ENCODE assay signal across 16 mouse cellular contexts in genomic region chr5:129929924-129930855, GRCm38 (mm10). TPM values are rescaled to one million over a fixed set of nuclear protein-coding genes. Genes with fewer than 3 reads are reported as not detected.
DNase-seq lines count a peak whose midpoint lies in the region; TF ChIP-seq lines count a peak whose summit lies in the region.
"Had no signal": no experiment of that assay in that cellular context is flagged by ENCODE, and none has a peak within 500 bp of the region (broad histone marks: within the 10 kb centered on the region; RNA-seq: fewer than 3 reads in every experiment).

No protein-coding gene starts in this region.

- H3K4me1 ChIP-seq in heart, embryonic 10.5 days = no peaks in the 10 kb centered on the region
- no peaks in the 10 kb centered on the region for H3K4me1 ChIP-seq in thymus, adult 2 months (replicated peaks; ENCODE audit: control insufficient read depth, insufficient read depth, low read length)
- no peaks in the 10 kb centered on the region for H3K4me1 ChIP-seq in embryonic facial prominence, embryonic 10.5 days
- H3K4me1 ChIP-seq: embryonic facial prominence, embryonic 15.5 days; limb, embryonic 13.5 days had no signal

- no peaks in the 10 kb centered on the region for H3K36me3 ChIP-seq in heart, embryonic 10.5 days
- H3K36me3 ChIP-seq in thymus, adult 2 months (ENCODE audit: control insufficient read depth, insufficient read depth, low read length) = no peaks in the 10 kb centered on the region
- no peaks in the 10 kb centered on the region for H3K36me3 ChIP-seq in embryonic facial prominence, embryonic 10.5 days (replicated peaks)
- H3K36me3 ChIP-seq: embryonic facial prominence, embryonic 15.5 days; limb, embryonic 13.5 days had no signal

- DNase-seq in heart, embryonic 10.5 days (ENCODE audit: low spot score) = peak; percentile 63
- no peak for DNase-seq in heart, adult 18-20 months
- DNase-seq in ES-CJ7 (ENCODE audit: low read depth, low spot score) = peak; percentile 42
- DNase-seq in kidney, adult 9 months = peak; percentile 82
- peak; percentile 63 for DNase-seq in lung, postnatal 14 days
- no peak for DNase-seq in frontal cortex, postnatal 36 days (ENCODE audit: low spot score in 2 of 2)
- DNase-seq in thymus, adult 2 months = no peak
- DNase-seq in embryonic facial prominence, embryonic 10.5 days (ENCODE audit: low spot score) = no peak
- DNase-seq: cerebellum, adult 9-11 months; heart, postnatal 4 days; right cerebral cortex, postnatal 14 days had no signal

- 53% methylated on average over 9 of the region's 9 CpGs for WGBS in heart, embryonic 10.5 days
- 81% methylated on average over 9 of the region's 9 CpGs for WGBS in thymus, adult 2 months
- WGBS in embryonic facial prominence, embryonic 10.5 days = 62% methylated on average over 9 of the region's 9 CpGs

- H3K27me3 ChIP-seq in heart, embryonic 10.5 days (ENCODE audit: insufficient read depth, poor library complexity, severe bottlenecking) = no peaks in the 10 kb centered on the region
- no peaks in the 10 kb centered on the region for H3K27me3 ChIP-seq in thymus, adult 2 months (ENCODE audit: control insufficient read depth, insufficient read depth, low read length)
- no peaks in the 10 kb centered on the region for H3K27me3 ChIP-seq in embryonic facial prominence, embryonic 10.5 days (replicated peaks; ENCODE audit: low read depth, poor library complexity, severe bottlenecking)
- H3K27me3 ChIP-seq: embryonic facial prominence, embryonic 15.5 days; limb, embryonic 13.5 days had no signal

- H3K4me3 ChIP-seq in heart, embryonic 10.5 days = no peak overlapping the region
- H3K4me3 ChIP-seq in thymus, adult 2 months (ENCODE audit: control insufficient read depth, insufficient read depth, low read length) = no peak overlapping the region
- H3K4me3 ChIP-seq in embryonic facial prominence, embryonic 10.5 days = no peak overlapping the region
- H3K4me3 ChIP-seq: embryonic facial prominence, embryonic 15.5 days; layer of hippocampus, adult 2 months; limb, embryonic 13.5 days; myocyte had no signal

- H3K27ac ChIP-seq in heart, embryonic 10.5 days = no peak overlapping the region
- no peak overlapping the region for H3K27ac ChIP-seq in thymus, adult 2 months (ENCODE audit: control insufficient read depth, insufficient read depth, low read length)
- H3K27ac ChIP-seq in embryonic facial prominence, embryonic 10.5 days (replicated peaks) = no peak overlapping the region
- H3K27ac ChIP-seq: embryonic facial prominence, embryonic 15.5 days; layer of hippocampus, adult 2 months; limb, embryonic 13.5 days had no signal

- H3K9me3 ChIP-seq in heart, embryonic 10.5 days = no peaks in the 10 kb centered on the region
- no peaks in the 10 kb centered on the region for H3K9me3 ChIP-seq in embryonic facial prominence, embryonic 10.5 days
- H3K9me3 ChIP-seq: embryonic facial prominence, embryonic 15.5 days; limb, embryonic 13.5 days had no signal

- TF ChIP-seq POLR2A in thymus, adult 2 months (IDR thresholded peaks at IDR 0.05; ENCODE audit: control insufficient read depth, extremely low read depth, insufficient read depth, low read length, poor library complexity) = no peak

- TF ChIP-seq CTCF in thymus, adult 2 months (IDR thresholded peaks at IDR 0.05; ENCODE audit: borderline replicate concordance, control insufficient read depth, extremely low read depth, insufficient read depth, low read length, poor library complexity) = no peak

RNA-seq across cellular contexts. Expression of gene Vkorc1l1, which starts 11.6 kb away (rescaled TPM):
- polyA plus RNA-seq in heart, embryonic 10.5 days (2016; fragmentation: Nextera tagmentation; extraction: Ambion mirVana) = 18.3 and 25.8 TPM in 2 replicates
- total RNA-seq in heart, adult 18-20 months (2021) = 10 to 100 TPM; 14.6 to 18.4 TPM
- polyA plus RNA-seq in thymus, adult 2 months (2012; rRNA removed) = 20.9 and 24.2 TPM in 2 replicates
- polyA plus RNA-seq in embryonic facial prominence, embryonic 10.5 days (2016; fragmentation: Nextera tagmentation; extraction: Ambion mirVana) = 29.2 and 34.7 TPM in 2 replicates

RNA-seq across cellular contexts. Expression of gene Nupr1l, which starts 21.9 kb away (rescaled TPM):
- 1.8 and 2.4 TPM in 2 replicates for polyA plus RNA-seq in heart, embryonic 10.5 days (2016; fragmentation: Nextera tagmentation; extraction: Ambion mirVana)
- total RNA-seq in heart, adult 18-20 months (2021) = 1 to 10 TPM in 1 of 2 experiments, under 1 TPM in 1; 0.45 to 1.1 TPM
- polyA plus RNA-seq in thymus, adult 2 months (2012; rRNA removed) = 3.4 and 3.5 TPM in 2 replicates
- 3.5 and 3.7 TPM in 2 replicates for polyA plus RNA-seq in embryonic facial prominence, embryonic 10.5 days (2016; fragmentation: Nextera tagmentation; extraction: Ambion mirVana)
- polyA plus RNA-seq: activated CD4-positive, CD25-positive, alpha-beta regulatory T cell, adult 4 months had no signal

RNA-seq across cellular contexts. Expression of gene Phkg1, which starts 31.8 kb away (rescaled TPM):
- polyA plus RNA-seq in heart, embryonic 10.5 days (2016; fragmentation: Nextera tagmentation; extraction: Ambion mirVana) = 0.48 and 0.53 TPM in 2 replicates
- total RNA-seq in heart, adult 18-20 months (2021) = 10 to 100 TPM; 14.3 to 14.7 TPM
- polyA plus RNA-seq in thymus, adult 2 months (2012; rRNA removed) = 1.3 and 3.6 TPM in 2 replicates
- polyA plus RNA-seq in embryonic facial prominence, embryonic 10.5 days (2016; fragmentation: Nextera tagmentation; extraction: Ambion mirVana) = 0.11 and 0.19 TPM in 2 replicates

RNA-seq across cellular contexts. Expression of gene Zbed5, which starts 34.7 kb away (rescaled TPM):
- 4.2 and 5.4 TPM in 2 replicates for polyA plus RNA-seq in heart, embryonic 10.5 days (2016; fragmentation: Nextera tagmentation; extraction: Ambion mirVana)
- total RNA-seq in heart, adult 18-20 months (2021) = under 1 TPM; 0.46 to 0.69 TPM
- polyA plus RNA-seq in thymus, adult 2 months (2012; rRNA removed) = 0.50 and 0.93 TPM in 2 replicates
- polyA plus RNA-seq in embryonic facial prominence, embryonic 10.5 days (2016; fragmentation: Nextera tagmentation; extraction: Ambion mirVana) = 7.4 and 7.7 TPM in 2 replicates

RNA-seq across cellular contexts. Expression of gene Chchd2, which starts 42.9 kb away (rescaled TPM):
- 962 and 1,044 TPM in 2 replicates for polyA plus RNA-seq in heart, embryonic 10.5 days (2016; fragmentation: Nextera tagmentation; extraction: Ambion mirVana)
- total RNA-seq in heart, adult 18-20 months (2021) = 1,000 to 10,000 TPM; 1,175 to 1,318 TPM
- polyA plus RNA-seq in thymus, adult 2 months (2012; rRNA removed) = 1,121 and 1,221 TPM in 2 replicates
- 1,193 and 1,199 TPM in 2 replicates for polyA plus RNA-seq in embryonic facial prominence, embryonic 10.5 days (2016; fragmentation: Nextera tagmentation; extraction: Ambion mirVana)

Comparison
In these comparisons a context has a peak if more than half of its experiments do, and no peak if none do; other contexts are left out.
1. DNase-seq: peak in heart, embryonic 10.5 days (single experiment), ES-CJ7 (single experiment), kidney, adult 9 months (single experiment) and lung, postnatal 14 days (single experiment); none in heart, adult 18-20 months (0 of 2), frontal cortex, postnatal 36 days (0 of 2), thymus, adult 2 months (single experiment) and embryonic facial prominence, embryonic 10.5 days (single experiment).